Mouse (Mus musculus) cerebellum, adult (tissue): ENCODE data around the gene Ifna11.

Source experiments
- ATAC-seq: cut with Nextera tagmentation; 2 replicates; pipeline ENCODE4 v1.9.2; 2017; ENCODE audit warnings: mild to moderate bottlenecking, moderate library complexity, mixed read lengths; ENCODE audit not compliant: insufficient number of reproducible peaks, low FRiP score, low TSS enrichment

Ifna11 gene

GRCm38 (mm10) chr4:88838828-88839227 is 19.1 kb downstream of the Ifna11 start:
- no peak for ATAC-seq

GRCm38 (mm10) chr4:88840058-88840457 is 20.3 kb downstream of the Ifna11 start:
- no peak for ATAC-seq

- ATAC-seq = no peak
These were observed 21.7 kb downstream of the Ifna11 start, which contains the start of gene Ifna4 for GRCm38 (mm10) chr4:88841438-88841911. TSS of gene Ifna4 (plus strand) at chr4:88841861.

GRCm38 (mm10) chr4:88845334-88845733 is 25.6 kb downstream of the Ifna11 start:
- ATAC-seq = no peak

GRCm38 (mm10) chr4:88849698-88850097 is 29.9 kb downstream of the Ifna11 start, which contains the start of gene Ifna1:
TSS of gene Ifna1 (plus strand) at chr4:88850087.
- ATAC-seq = no peak

- no peak for ATAC-seq
These were observed 31.4 kb downstream of the Ifna11 start for GRCm38 (mm10) chr4:88851026-88851763.

- no peak for ATAC-seq
These were observed 39.5 kb downstream of the Ifna11 start for GRCm38 (mm10) chr4:88859214-88859613.

GRCm38 (mm10) chr4:88863309-88863708 is 43.5 kb downstream of the Ifna11 start:
- ATAC-seq = no peak

- no peak for ATAC-seq
These were observed 44.8 kb downstream of the Ifna11 start for GRCm38 (mm10) chr4:88864599-88864998.

- no peak for ATAC-seq
These were observed 45.3 kb downstream of the Ifna11 start for GRCm38 (mm10) chr4:88865011-88865569.

- peak; percentile 94 for ATAC-seq
These were observed 47.7 kb downstream of the Ifna11 start for GRCm38 (mm10) chr4:88867366-88867925.

- peak; percentile 62 for ATAC-seq
These were observed 48.5 kb downstream of the Ifna11 start for GRCm38 (mm10) chr4:88867926-88868911.
